Mouse (Mus musculus): Measurements from ENCODE around the gene Htr6.
A peak's percentile ranks its signal among the peaks of the same experiment; 100 is the strongest.

Htr6 gene

DNA sequence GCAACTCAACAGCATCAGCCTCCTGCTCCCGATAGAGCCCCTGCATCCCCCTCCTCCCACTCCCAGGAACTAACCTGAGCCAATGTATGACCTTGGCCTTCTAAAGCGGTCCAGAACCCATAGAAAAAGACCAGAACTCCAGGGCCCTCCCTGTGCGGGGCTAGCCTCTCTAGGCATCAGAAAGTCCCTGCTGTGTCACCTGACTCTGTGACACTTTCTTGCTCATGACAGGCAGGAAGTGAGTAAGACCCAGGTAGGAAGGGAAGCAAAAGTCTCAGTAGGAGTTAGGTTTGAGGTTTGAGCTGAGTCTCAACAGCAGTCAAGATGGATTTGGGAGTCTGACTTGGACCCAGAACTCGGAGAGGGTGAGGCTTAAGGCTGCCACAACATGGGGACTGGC lies 11.6 kb upstream of the Htr6 start:
- no peak for DNase-seq (ENCODE audit: low spot score)

GRCm38 (mm10) chr4:139086037-139086436 lies 10.7 kb upstream of the Htr6 start:
- DNase-seq (ENCODE audit: low spot score), result peak; percentile 76

- DNase-seq (ENCODE audit: low spot score), result no peak
Observed at GRCm38 (mm10) chr4:139085337-139085736, 10.0 kb upstream of the Htr6 start.

DNA sequence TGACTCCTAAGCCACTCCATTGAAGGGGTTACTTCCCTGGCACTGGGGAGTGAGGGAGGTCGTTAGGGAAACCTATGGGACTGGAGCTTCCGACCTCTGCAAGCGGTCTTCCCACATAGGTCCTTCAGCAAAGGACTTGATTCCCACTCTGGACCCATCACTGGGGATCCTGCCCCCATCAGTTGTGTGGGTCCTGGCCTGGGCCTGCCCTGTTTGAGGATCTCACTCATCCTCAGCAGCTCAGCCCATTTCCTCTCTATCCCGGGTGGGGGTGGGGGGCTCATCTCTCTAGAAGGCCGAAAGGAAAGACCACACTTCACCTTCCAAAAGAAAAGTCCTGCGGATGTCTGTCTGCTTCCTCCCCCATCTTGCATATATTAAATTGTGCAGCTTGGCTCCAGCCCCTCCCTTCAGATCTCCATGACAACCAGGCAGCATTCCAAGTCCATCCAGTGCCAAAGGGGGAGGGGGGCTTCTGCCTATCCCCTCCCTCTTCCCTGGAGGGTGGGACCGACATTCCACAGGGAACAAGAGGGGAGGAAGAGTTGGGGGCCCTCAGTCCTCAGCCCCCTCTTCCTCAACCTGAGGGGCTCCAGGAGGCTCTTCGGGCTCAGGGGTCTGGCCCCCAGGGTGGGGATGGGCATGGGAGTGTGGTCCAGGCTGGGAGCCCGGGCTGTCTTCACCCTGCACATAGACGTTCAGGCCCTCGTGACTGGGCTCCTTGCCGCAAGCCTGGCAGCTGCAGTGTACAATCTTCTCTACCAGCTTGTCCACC lies 7.6 kb upstream of the Htr6 start:
- DNase-seq (ENCODE audit: low spot score), result no peak

- DNase-seq (ENCODE audit: low spot score), result no peak
Observed at GRCm38 (mm10) chr4:139081270-139081931, 6.0 kb upstream of the Htr6 start.

DNA sequence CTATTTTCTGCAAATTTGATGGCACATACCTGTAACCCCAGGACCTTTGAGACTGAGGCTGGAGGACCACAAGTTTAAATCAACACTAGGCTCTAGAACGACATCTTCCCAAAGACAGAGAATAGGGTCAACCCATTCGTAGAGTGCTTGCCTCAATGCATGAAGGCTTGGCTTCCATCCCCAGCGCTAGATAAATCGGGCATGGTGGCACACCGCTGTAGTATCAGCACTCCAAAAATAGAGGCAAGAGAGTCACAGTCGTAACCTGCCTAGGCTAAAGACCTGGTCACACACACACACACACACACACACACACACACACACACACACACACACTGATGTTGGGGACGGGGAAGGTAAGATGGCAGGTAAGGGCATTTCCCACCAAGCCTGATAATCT lies 4.9 kb upstream of the Htr6 start:
- no peak for DNase-seq (ENCODE audit: low spot score)

DNA sequence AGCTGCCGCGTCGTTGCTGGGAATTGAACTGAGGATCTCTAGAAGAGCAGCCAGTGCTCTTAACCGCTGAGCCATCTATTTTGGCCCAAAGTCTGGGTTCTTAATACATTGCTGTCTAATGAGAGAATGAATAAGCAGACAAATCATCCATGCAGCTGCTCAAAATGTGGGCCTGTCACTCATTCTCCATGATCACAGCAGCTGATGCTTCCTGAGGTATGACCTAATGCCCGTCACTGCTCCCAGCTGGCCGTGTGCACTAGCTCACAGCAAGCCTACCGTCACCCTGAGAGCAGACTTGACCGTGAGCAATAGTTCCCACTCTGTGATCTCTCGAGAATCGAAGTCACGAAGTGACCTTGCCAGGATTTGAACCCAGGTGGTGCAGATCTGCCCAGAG lies 4.1 kb upstream of the Htr6 start:
- no peak for DNase-seq (ENCODE audit: low spot score)

DNA sequence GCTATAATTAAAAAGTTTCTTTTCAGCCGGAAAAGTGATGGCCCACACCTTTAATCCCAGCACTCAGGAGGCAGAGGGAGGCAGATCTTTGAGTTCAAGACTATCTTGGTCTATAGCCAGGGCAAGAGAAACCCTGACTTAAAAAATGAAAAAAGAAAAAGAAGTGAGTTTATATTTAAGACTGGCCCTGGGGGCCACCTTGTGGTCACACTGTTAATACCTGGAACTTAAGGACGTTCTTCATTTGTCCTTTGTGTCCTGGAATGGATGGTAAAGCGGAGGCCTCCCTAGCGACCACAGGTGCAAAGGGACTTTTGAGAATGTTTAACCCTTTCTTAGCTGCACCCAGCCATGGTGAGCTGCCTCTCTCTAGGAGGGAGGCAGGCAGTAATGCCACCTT lies 3.4 kb upstream of the Htr6 start:
- no peak for DNase-seq (ENCODE audit: low spot score)

GRCm38 (mm10) chr4:139078313-139078712 lies 2.9 kb upstream of the Htr6 start:
- DNase-seq (ENCODE audit: low spot score), result no peak

GRCm38 (mm10) chr4:139075915-139076314 lies 545 bp upstream of the Htr6 start:
- no peak for DNase-seq (ENCODE audit: low spot score)

DNA sequence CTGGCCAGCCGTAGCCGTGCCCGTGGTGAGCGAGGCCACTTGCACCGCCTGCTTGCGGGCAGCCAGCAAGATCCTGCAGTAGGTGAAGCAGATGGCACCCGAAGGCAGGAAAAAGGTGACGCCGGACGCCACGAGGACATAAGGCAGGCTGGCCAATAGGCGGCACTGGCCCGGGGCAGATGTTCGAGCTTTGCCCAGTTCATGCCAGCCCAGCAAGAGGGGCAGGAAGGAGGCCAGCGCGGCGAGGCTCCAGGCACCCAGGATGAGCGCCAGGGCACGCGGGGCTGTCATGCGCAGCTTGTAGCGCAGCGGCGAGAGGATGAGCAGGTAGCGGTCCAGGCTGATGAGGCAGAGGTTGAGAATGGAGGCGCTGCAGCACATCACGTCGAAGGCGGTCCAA lies 1.3 kb downstream of the Htr6 start:
- DNase-seq (ENCODE audit: low spot score), result no peak

GRCm38 (mm10) chr4:139068287-139068686 lies 7.1 kb downstream of the Htr6 start:
- no peak for DNase-seq (ENCODE audit: low spot score)

GRCm38 (mm10) chr4:139064831-139065230 lies 10.5 kb downstream of the Htr6 start:
- DNase-seq (ENCODE audit: low spot score), result no peak

DNA sequence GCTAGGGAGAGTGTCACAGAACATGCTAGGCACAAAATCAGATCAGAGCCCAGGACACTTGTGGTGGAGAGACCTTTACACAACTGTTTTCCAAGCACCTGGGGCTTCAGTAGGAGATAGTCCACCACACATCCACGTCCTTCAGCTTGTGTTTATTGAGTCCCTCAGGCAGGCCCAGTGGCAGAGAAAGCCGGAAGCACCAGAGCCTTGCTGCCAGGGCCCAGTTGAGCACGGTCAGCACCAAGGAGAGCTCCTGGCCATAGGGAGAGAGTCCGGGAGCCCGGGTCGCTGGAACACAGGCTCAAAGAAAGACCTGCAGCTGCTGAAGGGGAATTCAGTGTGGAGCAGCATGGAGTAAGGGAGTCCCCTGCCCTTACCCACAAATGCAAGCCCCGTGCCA lies 15.8 kb downstream of the Htr6 start:
- no peak for DNase-seq (ENCODE audit: low spot score)

DNA sequence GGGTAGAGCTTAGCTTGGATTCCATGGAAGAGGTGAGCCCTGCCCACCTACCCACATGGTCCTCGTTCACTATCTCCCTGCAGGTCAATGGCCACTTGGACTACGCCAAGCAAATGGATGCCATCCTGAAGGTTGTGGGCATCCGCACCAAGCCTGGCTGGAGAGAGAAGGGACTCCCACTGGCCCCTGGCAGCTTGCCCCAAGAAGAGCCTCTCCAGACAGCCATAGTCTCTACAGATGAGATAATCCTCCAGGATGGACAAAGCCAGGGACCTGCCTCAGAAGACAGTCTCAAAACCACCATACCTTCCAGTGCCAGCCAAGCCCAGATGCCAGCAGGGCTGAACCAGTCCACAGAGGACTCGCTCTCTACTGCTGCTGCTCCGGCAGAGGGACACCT lies 17.3 kb downstream of the Htr6 start:
- no peak for DNase-seq (ENCODE audit: low spot score)

- DNase-seq (ENCODE audit: low spot score), result no peak
Observed at GRCm38 (mm10) chr4:139057291-139057690, 18.1 kb downstream of the Htr6 start.

DNA sequence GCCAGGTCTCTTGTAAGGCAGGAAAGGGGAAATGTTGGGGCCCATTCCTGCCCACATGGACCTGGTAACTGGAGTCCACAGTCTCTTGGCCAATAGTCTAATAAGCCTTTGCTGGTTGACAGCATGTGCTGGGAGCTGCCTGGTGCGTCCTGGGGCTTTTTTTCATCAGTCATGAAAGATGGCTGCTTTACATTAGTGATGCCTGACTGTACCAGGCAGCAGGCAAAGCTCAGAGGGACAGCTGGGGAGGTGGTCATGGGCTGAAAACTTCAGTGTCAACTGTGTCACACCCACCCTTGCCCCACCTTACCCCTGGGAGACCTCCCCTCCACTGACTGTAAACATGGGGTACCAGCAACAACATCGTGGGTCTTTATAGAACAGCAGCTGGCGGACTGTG lies 19.6 kb downstream of the Htr6 start:
- DNase-seq (ENCODE audit: low spot score), result no peak

- no peak for DNase-seq (ENCODE audit: low spot score)
Observed at GRCm38 (mm10) chr4:139055336-139055735, 20.0 kb downstream of the Htr6 start.

- peak; percentile 57 for DNase-seq (ENCODE audit: low spot score)
Observed at GRCm38 (mm10) chr4:139054300-139054923, 21.0 kb downstream of the Htr6 start.

DNA sequence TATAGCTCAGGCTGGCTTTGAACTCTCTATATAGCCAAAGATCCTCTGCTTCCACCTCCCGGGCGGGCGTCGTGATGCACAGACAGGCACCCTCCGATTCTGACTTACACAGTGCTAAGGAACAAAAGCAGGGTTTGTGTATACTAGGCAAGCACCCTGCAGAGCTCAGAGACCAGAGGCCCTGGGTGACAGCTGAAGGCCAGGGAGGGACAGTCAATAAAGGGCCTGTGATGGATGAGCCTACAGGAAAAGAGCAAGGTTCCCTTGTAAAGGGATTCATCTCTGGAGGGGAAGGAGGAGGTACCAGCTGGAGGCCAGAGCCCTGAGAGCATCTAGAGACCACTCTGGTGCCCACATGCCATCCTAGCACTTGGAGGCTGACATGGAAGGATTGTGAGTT lies 22.0 kb downstream of the Htr6 start:
- DNase-seq (ENCODE audit: low spot score), result no peak

DNA sequence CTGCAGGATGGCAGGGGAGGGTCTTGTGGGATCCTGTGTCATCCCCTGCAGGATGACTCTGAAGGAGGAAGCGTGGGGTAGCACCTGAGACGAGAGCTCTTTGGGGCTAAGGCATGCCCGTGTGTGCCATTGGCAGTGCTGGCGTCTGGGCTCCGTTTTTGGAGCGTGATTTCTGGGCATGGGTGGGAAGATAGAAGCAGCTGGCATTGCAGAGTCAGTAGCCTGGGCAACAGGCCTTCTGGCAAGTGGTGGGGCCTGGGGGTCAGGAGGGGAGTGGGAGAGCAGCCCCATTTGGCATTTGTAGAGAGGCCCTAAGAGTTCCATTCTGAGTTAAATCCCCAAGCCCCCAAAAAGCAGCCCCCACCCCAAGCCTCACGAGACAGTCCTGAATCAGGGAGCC lies 22.6 kb downstream of the Htr6 start:
- DNase-seq (ENCODE audit: low spot score), result no peak

- DNase-seq (ENCODE audit: low spot score), result peak; percentile 64
Observed at GRCm38 (mm10) chr4:139048518-139048917, 26.9 kb downstream of the Htr6 start.

- DNase-seq (ENCODE audit: low spot score), result no peak
Observed at GRCm38 (mm10) chr4:139046354-139046753, 29.0 kb downstream of the Htr6 start.
